Mouse (Mus musculus): ENCODE data around the gene Ube2a.

Gene Ube2a

DNA sequence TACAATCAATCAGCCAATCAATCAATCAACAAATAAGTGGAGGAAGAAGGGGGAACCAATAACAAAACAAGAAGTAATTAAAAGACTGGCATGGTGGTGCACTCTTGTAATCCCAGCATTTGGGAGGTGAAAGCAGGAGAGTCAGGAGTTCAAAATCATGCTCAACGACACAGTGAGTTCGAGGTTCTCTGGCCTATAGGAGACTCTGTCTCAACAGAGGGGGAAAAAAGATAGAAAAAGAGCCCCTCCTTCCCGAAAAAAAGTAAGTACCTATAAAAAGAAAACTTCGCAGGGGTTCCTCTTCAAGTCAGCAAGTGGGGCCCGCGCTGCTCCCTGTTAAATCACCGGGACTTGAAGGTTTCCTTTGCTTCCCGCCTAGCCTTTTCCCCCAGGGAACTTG lies at the start of gene Ube2a, which contains the start of gene C330007P06Rik:
Gene Ube2a, plus strand, starts transcription at position 136 of the 400 bp plus-strand sequence.
Gene C330007P06Rik, minus strand, starts transcription at position 347 of the 400 bp plus-strand sequence.
- no peak for DNase-seq (ENCODE audit: low spot score in 2 of 2)

DNA sequence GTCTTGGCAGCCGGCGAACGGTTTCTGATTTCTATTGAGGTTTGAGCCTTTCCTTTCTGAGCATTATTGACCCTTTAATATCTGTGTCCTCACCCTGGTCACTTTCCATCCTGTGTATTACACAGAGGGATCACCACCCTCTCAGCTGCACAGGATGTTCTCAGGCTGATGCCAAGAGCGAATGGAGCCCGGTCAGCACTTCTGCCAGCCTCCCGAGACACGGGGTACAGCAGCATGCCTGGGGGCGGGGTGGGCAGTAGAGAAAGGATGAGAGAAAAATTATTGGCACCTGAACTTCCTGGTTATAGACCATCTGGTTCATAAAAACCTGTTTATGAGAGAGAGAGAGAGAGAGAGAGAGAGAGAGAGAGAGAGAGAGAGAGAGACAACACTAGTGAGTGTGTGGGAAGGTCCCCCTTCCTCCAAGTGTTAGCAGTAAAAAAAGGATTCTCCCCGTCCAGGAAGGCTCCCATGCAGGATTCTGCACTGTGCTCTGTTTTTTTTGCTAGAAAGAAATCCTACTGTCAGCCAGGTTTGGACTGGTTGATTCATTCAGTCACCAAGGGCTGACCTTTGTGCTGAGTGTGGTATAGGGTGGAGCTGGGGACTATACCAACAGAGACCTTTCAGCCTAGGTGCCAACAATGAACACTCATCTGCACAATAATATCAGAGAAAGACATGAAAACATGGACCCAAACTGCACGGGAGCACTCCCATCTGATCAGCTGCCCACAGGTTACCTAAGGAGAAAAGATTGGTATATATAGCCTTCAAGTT lies 49.6 kb upstream of the Ube2a start:
- DNase-seq (ENCODE audit: low spot score in 2 of 2) = no peak

DNA sequence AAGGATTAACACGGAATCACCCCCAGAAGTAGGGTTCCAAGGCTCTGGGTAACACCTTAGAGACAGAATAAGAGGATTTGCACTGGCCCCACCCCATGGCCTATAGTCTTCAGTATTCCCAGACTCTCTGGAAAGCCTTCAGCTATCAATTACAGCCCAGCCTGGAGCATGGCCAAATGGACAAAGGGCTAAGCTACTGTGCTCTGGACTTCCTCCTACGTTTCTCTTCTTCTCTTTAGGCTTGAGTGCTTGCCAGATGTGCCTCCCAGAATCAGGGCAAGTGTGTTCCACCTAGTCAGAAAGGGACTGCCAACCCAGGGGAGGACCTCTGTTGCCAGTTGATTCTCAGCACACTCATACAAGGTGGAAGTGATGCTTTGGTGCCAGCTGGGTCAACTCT lies 48.7 kb upstream of the Ube2a start:
- DNase-seq (ENCODE audit: low spot score in 2 of 2) = no peak

DNA sequence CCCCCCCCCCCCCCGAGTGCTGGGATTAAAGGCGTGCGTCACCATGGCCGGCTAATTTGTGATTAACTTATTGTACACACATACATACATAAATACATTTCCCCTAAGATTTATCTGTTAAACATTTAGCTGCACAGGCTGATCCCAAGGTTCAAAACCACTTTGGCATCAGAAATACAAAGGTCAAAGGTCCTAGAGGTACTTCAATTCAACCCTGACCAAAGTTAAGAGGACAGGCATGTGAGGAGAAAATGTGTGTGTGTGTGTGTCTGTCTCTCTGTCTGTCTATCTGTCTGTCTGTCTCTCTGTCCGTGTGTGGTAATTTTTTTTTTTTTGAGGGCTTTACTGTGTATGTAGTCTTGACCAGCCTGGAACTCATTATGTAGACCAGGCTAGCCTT lies 46.8 kb upstream of the Ube2a start:
- DNase-seq (ENCODE audit: low spot score in 2 of 2) = no peak

DNA sequence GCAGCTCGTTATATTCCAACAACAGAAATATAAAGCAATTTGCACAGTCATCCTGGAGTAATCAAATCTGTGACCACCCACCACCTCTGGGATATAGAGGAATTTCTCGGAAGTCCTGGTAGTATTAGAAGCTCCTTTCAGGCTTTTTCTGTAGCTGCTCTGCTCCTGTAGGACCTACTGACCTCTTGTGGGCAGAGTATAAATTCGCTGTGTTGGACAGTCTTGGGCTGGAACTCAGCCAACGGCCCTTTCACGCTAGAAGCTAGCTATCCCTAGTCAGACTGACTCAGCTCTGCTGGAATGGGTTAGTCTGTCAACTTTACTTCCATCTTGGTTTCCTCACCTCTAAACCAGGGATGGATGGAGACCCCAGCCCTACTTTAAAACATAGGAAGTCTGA lies 43.4 kb upstream of the Ube2a start:
- DNase-seq (ENCODE audit: low spot score in 2 of 2) = peak in 1 of 2 experiments; percentile 19

- DNase-seq (ENCODE audit: low spot score in 2 of 2) = no peak
Observed at GRCm38 (mm10) chrX:36831632-36832031, 42.1 kb upstream of the Ube2a start.

DNA sequence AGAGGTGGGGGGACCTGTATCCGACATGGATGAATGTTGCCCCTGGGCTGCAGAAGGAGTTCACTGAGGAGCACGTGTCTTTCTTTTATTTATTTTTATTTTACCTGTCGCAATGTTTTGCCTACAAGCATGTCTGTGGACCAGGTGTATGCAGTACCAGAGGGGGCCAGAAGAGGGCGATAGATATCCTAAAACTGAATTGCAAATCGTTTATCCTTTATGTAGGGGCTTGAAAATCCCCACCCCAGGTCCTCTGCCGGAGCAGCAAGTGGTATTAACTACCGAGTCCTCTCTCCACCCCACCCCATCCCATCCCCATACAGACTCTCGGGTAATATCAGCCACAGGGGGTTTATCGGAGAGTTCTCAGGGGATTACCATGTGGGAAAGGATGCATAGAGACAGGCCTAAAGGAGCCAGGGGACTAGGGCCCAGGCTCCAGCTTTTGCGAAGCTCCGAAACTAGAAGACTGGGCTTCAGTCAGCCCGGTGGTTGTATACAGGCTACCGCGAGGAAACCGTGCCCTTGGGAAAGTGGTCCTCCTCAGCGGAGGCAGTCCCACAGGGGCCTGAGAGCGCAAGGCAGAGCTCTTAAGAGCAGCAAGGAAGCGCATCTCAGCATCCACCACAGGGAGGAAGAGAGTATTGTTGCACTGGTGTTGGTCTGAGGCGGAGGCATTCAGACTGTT lies 40.2 kb upstream of the Ube2a start:
- DNase-seq (ENCODE audit: low spot score in 2 of 2) = peak; percentile 60 to 82

GRCm38 (mm10) chrX:36837069-36837676 lies 36.5 kb upstream of the Ube2a start:
- no peak for DNase-seq (ENCODE audit: low spot score in 2 of 2)

DNA sequence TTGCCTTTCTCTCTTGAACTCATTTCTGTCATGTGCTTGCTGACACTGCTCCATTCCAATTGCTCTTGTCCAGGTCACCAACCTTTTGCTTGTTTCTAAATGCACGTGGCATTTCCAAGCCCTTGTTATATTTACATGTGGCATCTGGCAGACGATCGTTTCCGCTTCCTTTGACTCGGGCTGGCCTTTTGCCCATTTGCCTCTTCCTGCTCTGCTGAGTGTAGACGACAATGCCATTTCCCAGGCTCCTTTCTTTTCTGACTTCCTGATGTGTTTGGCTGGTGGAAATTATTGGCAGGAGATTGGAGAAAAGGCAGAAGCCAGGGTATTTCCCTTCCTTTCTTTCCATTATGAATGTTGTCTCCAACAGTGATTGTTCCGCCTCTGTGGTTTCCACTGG lies 34.3 kb upstream of the Ube2a start:
- peak in 1 of 2 experiments; percentile 30 for DNase-seq (ENCODE audit: low spot score in 2 of 2)

GRCm38 (mm10) chrX:36841698-36842097 lies 32.0 kb upstream of the Ube2a start:
- DNase-seq (ENCODE audit: low spot score in 2 of 2) = no peak

GRCm38 (mm10) chrX:36843346-36843990 lies 30.2 kb upstream of the Ube2a start:
- no peak for DNase-seq (ENCODE audit: low spot score in 2 of 2)

DNA sequence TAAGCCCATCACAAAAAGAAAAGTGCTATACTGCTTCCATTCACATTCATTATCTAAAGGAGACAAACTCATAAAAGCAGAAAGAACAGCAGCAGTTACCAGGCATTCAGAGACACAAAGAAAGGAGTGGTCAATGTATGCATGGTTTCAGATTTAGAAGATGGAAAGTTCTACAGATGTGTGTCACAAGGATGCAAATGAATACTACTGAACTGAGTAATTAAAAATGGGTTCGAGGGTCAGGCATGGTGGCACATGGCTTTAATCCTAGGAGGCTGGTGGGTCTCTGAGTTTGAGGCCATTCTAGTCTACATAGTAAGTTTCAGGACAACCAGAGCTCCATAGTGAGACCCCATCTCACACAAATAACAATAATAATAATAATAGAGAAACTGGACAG lies 26.5 kb upstream of the Ube2a start:
- no peak for DNase-seq (ENCODE audit: low spot score in 2 of 2)

DNA sequence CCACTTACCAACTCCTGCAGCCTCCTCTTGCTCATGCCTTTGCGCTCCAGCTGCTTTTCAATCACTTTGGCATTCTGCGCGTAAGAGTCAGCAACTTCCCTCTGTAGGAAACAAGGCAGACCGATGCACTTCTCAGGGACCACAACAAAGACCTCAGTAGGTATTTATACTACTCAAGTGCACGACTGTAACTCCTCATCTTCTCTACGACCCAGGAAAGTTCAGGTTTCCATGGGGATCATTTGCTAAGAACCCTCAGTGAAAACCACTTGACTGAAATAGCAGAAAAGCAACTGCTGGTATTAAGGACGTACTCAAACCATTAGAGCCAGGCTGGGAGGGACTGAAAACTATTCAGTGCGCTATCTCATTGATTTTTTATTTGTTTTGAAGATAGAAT lies 21.1 kb upstream of the Ube2a start:
- DNase-seq (ENCODE audit: low spot score in 2 of 2) = no peak

DNA sequence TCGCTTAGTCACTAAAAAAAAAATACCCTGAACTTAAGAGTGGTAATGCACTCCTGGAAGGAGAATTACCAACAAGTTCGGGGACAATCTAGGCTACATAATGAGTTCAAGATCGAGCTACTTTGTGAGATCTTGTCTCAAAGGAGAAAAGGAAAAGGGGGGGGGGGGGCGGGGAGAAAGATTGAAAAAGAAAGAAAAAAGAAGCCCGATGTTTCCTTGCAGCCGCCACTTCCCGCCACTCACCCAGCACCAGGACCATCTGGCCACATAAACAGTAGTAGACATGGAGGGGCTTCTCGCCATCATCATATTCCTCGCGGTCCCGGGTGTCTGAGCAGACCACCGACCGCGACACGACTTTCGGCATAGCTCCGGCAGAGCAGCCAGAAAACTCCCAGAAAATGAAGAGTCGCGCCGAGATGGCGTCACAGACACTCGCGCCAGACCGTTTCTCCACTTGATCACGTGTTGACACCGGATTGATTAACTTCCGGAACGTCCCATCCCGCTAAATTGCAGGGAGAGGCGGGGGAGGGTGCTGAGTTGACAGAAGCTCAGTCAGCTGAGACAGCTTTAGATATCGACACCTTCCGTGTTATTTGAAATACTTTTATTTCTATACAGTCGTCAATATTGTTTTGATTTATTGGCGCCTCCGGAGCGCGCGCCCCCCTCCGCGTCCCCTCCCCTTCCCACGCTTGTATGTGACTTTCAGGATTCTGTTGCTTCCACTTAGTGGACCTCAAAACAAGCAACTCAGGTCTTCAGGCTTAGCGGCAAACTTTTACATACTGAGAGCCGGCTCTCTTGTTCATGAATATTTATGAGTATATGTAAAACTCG lies 9.7 kb upstream of the Ube2a start:
- DNase-seq (ENCODE audit: low spot score in 2 of 2) = peak; percentile 65 to 85

GRCm38 (mm10) chrX:36864609-36865328 lies 8.9 kb upstream of the Ube2a start:
- DNase-seq (ENCODE audit: low spot score in 2 of 2) = no peak

DNA sequence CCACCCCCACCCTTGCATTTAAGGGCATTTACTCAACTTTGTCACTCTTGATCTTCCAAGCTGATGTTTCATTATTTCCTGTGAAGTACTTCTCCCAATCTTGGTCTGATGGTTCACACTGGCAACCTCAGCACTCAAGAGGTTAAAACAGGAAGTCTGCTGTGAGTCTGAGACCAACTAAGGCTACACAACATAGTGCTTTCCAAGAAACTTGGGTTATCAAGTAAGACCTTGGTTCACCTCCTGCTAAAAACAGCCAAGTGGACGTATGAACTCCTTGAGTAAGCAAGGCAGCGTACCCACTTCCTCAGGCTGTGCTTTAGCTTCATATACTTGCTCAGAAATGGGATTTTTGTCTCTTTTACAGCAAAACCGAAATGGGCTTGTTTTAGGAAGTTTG lies 3.3 kb upstream of the Ube2a start:
- no peak for DNase-seq (ENCODE audit: low spot score in 2 of 2)

GRCm38 (mm10) chrX:36874178-36874696 lies 537 bp downstream of the Ube2a start:
- peak; percentile 84 to 93 for DNase-seq (ENCODE audit: low spot score in 2 of 2)

GRCm38 (mm10) chrX:36874704-36875128 lies 1.0 kb downstream of the Ube2a start:
- DNase-seq (ENCODE audit: low spot score in 2 of 2) = peak in 1 of 2 experiments; percentile 47

DNA sequence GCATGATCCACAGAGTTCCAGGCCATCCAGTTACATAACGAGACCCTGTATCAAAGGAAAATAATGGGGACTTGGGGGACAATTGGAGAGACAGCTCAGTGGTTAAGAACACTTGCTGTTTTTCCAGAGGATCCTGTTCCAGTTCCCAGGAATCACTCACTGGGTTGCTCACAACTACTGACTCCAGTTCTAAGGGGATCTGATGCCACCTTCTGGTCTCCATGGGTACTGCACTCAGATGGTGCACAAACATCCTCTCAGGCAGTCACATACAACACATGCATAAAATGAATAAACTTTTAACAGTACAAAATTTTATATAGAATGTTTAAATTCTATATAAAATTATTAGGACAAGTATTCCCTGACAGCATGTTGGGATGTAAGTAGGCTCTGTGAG lies 11.0 kb downstream of the Ube2a start:
- peak in 1 of 2 experiments; percentile 57 for DNase-seq (ENCODE audit: low spot score in 2 of 2)

GRCm38 (mm10) chrX:36898931-36899330 lies 25.2 kb downstream of the Ube2a start:
- DNase-seq (ENCODE audit: low spot score in 2 of 2) = peak in 1 of 2 experiments; percentile 45

Measured in spleen, postnatal 10 days (tissue).